Mouse (Mus musculus) ES-E14 (cell line): ENCODE data around the gene Arfip2. TPM values are rescaled to one million over a fixed set of nuclear protein-coding genes. Genes with fewer than 3 reads are reported as not detected.

ENCODE experiments used
- DNase-seq: peaks from one replicate; pipeline ENCODE4 v3.0.0-alpha.2; 2013; ENCODE audit warnings: low read depth, low spot score
- H3K27ac ChIP-seq: 2 replicates; pipeline ENCODE4 v1.5.1; 2012; ENCODE audit warnings: low read depth, mild to moderate bottlenecking, low read length, moderate library complexity, mixed read lengths; ENCODE audit not compliant: poor library complexity, insufficient read depth, severe bottlenecking
- H3K36me3 ChIP-seq: 2 replicates; pipeline ENCODE4 v1.6.1; 2012; ENCODE audit warnings: mild to moderate bottlenecking, low read length, moderate library complexity, mixed read lengths; ENCODE audit not compliant: control insufficient read depth, poor library complexity, insufficient read depth, severe bottlenecking
- H3K4me1 ChIP-seq, 2 experiments: fragments of 150-350 bp in 1 of 2; sonication (generic) in 1 of 2; 2 replicates each; pipeline ENCODE4 v1.6.1; 2012; ENCODE audit warnings: low read length in 2 of 2, mild to moderate bottlenecking in 1 of 2, mixed read lengths in 1 of 2; ENCODE audit not compliant: control insufficient read depth in 2 of 2, insufficient read depth in 2 of 2, poor library complexity in 1 of 2
- H3K4me3 ChIP-seq, 2 experiments: fragments of 150-350 bp in 1 of 2; sonication (generic) in 1 of 2; 2 replicates each; pipeline ENCODE4 v1.5.1; 2012; ENCODE audit warnings: low read length in 2 of 2, low read depth in 1 of 2, mild to moderate bottlenecking in 1 of 2, mixed read lengths in 1 of 2; ENCODE audit not compliant: insufficient read depth in 1 of 2, poor library complexity in 1 of 2, severe bottlenecking in 1 of 2
- H3K9ac ChIP-seq: 2 replicates; pipeline ENCODE4 v1.6.1; 2012; ENCODE audit warnings: low read depth, mild to moderate bottlenecking, low read length, mixed read lengths; ENCODE audit not compliant: poor library complexity, insufficient read depth, severe bottlenecking
- H3K9me3 ChIP-seq: fragments of 150-350 bp; sonication (generic); 2 replicates; pipeline ENCODE4 v1.6.1; 2012; ENCODE audit warnings: low read depth, mild to moderate bottlenecking, low read length; ENCODE audit not compliant: control insufficient read depth, insufficient read depth
- CHD2 ChIP-seq: IDR thresholded peaks from 2 replicates; pipeline ENCODE4 v1.6.1; 2014; ENCODE audit warnings: mild to moderate bottlenecking, low read depth, low read length, inconsistent platforms
- HCFC1 ChIP-seq: IDR thresholded peaks from 2 replicates; pipeline ENCODE4 v1.6.1; 2012; ENCODE audit warnings: low read length, inconsistent platforms, borderline replicate concordance; ENCODE audit not compliant: insufficient read depth
- MAFK ChIP-seq: IDR thresholded peaks from 2 replicates; pipeline ENCODE4 v1.6.1; 2014; ENCODE audit warnings: mild to moderate bottlenecking, low read depth, low read length, inconsistent platforms; ENCODE audit not compliant: insufficient read depth
- ZC3H11A ChIP-seq: IDR thresholded peaks from 2 replicates; pipeline ENCODE4 v1.6.1; 2012; ENCODE audit warnings: low read depth, mild to moderate bottlenecking, inconsistent platforms, low read length, borderline replicate concordance
- ZNF384 ChIP-seq: IDR thresholded peaks from 2 replicates; pipeline ENCODE4 v1.6.1; 2012; ENCODE audit warnings: low read depth, low read length, inconsistent platforms
- in situ Hi-C, 2 experiments: fragments of 600-800 bp; cut with MboI; formaldehyde crosslinking; loops; one replicate each; pipeline ENCODE4 v1.15.1; 2025; ENCODE audit warnings: low sequenced_read_pairs in 2 of 2, inconsistent platforms in 1 of 2; ENCODE audit not compliant: unreplicated experiment in 2 of 2
- total RNA-seq: library from RNA; depleted of rRNA; stranded (reverse); fragments of 300-350 nt; gene quantifications from 2 replicates; pipeline ENCODE4 v1.2.3, GENCODE M21; 2012

Arfip2 gene
- total RNA-seq, 1 experiment: 46.5 TPM

DNA sequence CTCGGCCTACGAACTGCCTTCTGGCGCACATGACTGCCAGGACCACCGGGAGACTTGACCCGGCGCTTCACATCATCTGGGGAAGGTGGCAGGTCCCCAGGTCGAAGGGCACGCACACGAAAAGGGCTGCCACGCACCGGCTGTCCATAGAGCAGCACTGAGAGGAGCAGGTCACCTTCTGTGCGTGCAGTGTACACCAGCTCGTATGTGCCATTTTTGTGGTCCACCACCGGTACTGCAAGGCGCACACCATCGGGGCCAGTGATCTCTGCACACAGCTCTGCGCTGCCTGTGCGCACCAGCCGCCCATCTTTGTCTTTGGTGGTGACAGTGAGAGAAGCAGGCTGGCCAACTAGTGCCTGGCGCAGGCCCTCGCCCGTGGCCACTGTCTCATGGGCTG, 22.4 kb downstream of the Arfip2 start:
- H3K9ac ChIP-seq: no peak overlapping the region
- in situ Hi-C loops: no loop called here
- H3K4me3 ChIP-seq: no peak overlapping the region; a peak in 1 of 4 replicates
- H3K36me3 ChIP-seq: peaks cover 35% of the 10 kb centered on the region
- no peak for DNase-seq
- no peak for TF ChIP-seq HCFC1
- no peak for TF ChIP-seq ZNF384
- TF ChIP-seq MAFK: no peak
- no peak for TF ChIP-seq CHD2
- no peak for TF ChIP-seq ZC3H11A
- H3K9me3 ChIP-seq: no peaks in the 10 kb centered on the region
- H3K4me1 ChIP-seq: no peaks in the 10 kb centered on the region
- H3K27ac ChIP-seq: no peak overlapping the region

DNA sequence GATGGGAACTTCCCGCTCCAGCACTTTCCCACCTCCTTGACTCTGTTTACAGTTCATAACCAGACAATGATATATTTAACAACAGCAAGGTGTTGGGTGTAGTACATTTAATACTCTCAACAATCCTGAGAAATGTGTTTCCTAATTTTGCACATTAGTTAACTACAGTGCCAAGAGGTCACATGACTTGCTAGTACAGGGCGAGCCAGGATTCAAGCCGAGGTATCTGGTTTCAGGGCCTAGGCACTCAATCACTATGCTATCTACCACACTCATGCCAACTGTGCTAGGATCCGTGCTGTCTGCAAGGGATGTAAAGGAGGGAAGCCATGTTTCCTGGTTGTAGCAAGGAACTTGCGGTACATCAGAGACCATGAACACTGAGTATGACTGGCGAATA, 23.7 kb downstream of the Arfip2 start:
- peaks cover 37% of the 10 kb centered on the region for H3K36me3 ChIP-seq
- no peak for TF ChIP-seq CHD2
- no peak for TF ChIP-seq HCFC1
- in situ Hi-C loops: no loop called here

DNA sequence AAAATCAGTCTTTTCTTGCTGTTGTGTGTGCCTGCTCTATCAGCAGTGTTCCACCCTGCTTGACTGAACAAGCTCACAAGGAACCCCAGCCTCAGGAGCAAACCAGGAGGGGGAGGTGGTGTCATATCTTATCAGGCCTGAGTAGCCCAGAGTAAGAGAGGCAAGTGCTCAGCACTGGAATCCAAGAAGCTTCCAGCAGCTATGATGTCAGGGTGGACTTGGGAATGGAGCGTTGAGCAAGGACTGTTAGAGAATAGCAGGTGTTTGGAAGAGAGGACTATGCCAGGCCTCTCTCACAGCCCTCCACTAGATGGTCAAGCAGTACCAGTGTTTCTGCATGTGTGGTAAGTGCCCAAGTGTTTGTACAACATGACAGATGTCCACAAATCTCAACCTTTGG, 24.5 kb downstream of the Arfip2 start:
- no peak overlapping the region for H3K27ac ChIP-seq
- no peak overlapping the region for H3K4me3 ChIP-seq
- in situ Hi-C loops: no loop called here
- no peak for DNase-seq
- peaks cover 40% of the 10 kb centered on the region for H3K36me3 ChIP-seq
- H3K9ac ChIP-seq: no peak overlapping the region
- no peaks in the 10 kb centered on the region for H3K9me3 ChIP-seq
- TF ChIP-seq CHD2 (no peak), HCFC1 (no peak), MAFK (no peak), ZNF384 (no peak), ZC3H11A (no peak)
- no peaks in the 10 kb centered on the region for H3K4me1 ChIP-seq

More for the DNA sequence above, 23.7 kb downstream of the Arfip2 start:
- Histone ChIP-seq H3K9ac (no peak overlapping the region), H3K4me1 (no peaks in the 10 kb centered on the region), H3K9me3 (no peaks in the 10 kb centered on the region), H3K4me3 (no peak overlapping the region), H3K27ac (no peak overlapping the region)
- DNase-seq: no peak

DNA sequence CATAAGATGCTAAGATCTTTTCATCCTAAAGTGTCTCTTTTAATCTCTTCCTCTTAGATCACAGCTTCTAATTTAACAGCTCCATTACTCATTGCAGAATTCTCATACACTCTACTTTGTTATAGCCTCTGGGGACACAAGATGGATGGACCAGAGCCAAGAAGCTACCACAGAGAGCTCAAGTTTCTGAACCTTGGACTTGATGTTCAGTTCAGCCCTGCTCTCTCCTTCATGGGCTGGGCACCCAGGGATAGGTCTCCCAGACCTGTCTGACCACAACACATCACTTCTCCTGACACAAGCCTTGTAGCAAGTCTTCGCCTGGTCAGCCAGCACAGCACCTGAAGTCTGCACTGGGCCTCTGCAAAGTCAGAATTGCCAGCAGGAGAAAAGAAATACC, 25.8 kb downstream of the Arfip2 start:
- Histone ChIP-seq H3K9me3 (no peaks in the 10 kb centered on the region), H3K4me1 (no peaks in the 10 kb centered on the region), H3K4me3 (no peak overlapping the region), H3K27ac (no peak overlapping the region), H3K36me3 (peaks cover 38% of the 10 kb centered on the region), H3K9ac (no peak overlapping the region)
- DNase-seq: no peak
- TF ChIP-seq ZC3H11A: no peak
- TF ChIP-seq CHD2: no peak
- no peak for TF ChIP-seq ZNF384
- TF ChIP-seq MAFK: no peak
- in situ Hi-C loops: no loop called here

DNA sequence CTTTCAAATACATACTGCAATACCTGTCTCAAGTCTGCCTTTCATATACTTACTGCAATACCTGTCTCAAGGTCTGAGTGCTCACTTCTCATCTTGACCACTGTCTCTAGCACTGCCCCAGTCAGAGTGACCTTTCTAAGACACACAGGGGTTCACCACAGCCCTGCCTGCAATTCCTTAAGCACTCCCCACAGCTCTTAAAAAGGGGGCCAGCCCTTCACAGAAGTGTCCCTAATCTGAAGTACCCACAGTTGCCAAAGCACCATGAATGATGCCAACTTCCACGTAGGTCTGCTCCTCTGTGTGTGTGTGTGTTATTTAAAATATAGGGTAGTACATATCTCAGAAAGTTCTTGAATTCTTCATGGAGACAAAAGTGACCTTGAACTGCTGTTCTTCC, 28.4 kb downstream of the Arfip2 start:
- in situ Hi-C loops: no loop called here
- Histone ChIP-seq H3K27ac (no peak overlapping the region), H3K4me1 (no peaks in the 10 kb centered on the region), H3K36me3 (peaks cover 12% of the 10 kb centered on the region; the same call in 1 of the 2 replicates), H3K9me3 (no peaks in the 10 kb centered on the region), H3K9ac (no peak overlapping the region), H3K4me3 (no peak overlapping the region)
- no peak for TF ChIP-seq CHD2
- DNase-seq: no peak
